Mouse (Mus musculus): ENCODE data around the gene Tmem86b. TPM values are rescaled to one million over a fixed set of nuclear protein-coding genes. Genes with fewer than 3 reads are reported as not detected.
"Not testable (repeated sequence)": the region's sequence is repeated elsewhere in the genome, so short reads cannot be mapped to it uniquely, and the experiment has no call there.

The Tmem86b gene
- polyA plus RNA-seq, 1 experiment: 46.0 TPM

- Histone ChIP-seq H3K4me3 (ENCODE audit: control insufficient read depth, low read depth, low read length) (no peak overlapping the region), H3K27me3 (ENCODE audit: control insufficient read depth, insufficient read depth, low read length) (no peaks in the 10 kb centered on the region)
- no peak for TF ChIP-seq POLR2A (IDR thresholded peaks at IDR 0.05; ENCODE audit: control insufficient read depth, low read depth, low read length)
Observed at GRCm38 (mm10) chr7:4602969-4603368, 28.3 kb downstream of the Tmem86b start.

DNA sequence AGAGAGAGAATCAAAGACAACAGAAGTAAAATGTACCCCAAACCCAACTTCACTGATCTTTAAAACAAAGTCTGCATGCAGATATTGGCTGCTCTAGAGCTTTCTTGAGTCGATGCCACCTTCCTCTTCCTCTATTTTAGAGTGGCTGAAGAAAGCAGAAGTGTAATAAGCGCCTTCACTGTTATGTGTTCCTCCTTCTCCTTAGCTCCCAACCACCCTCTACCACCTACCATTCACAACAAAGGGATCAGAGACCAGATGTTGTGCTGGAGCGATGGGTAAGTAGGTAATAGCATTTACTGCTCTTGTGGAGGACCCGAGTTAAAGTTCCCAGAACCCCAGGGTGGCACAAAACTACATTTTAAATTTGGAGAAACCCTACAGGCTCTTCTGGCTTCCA is 34.2 kb downstream of the Tmem86b start:
- H3K4me1 ChIP-seq (ENCODE audit: control insufficient read depth, insufficient read depth, low read length); H3K27me3 ChIP-seq (ENCODE audit: control insufficient read depth, insufficient read depth, low read length); H3K27ac ChIP-seq (ENCODE audit: control insufficient read depth, insufficient read depth, low read depth, low read length); H3K4me3 ChIP-seq (ENCODE audit: control insufficient read depth, low read depth, low read length); H3K36me3 ChIP-seq (ENCODE audit: control insufficient read depth, insufficient read depth, low read length): not testable (repeated sequence)

More at GRCm38 (mm10) chr7:4602969-4603368, 28.3 kb downstream of the Tmem86b start:
- Histone ChIP-seq H3K36me3 (ENCODE audit: control insufficient read depth, insufficient read depth, low read length) (no peaks in the 10 kb centered on the region), H3K27ac (ENCODE audit: control insufficient read depth, insufficient read depth, low read depth, low read length) (no peak overlapping the region), H3K4me1 (ENCODE audit: control insufficient read depth, insufficient read depth, low read length) (no peaks in the 10 kb centered on the region)

DNA sequence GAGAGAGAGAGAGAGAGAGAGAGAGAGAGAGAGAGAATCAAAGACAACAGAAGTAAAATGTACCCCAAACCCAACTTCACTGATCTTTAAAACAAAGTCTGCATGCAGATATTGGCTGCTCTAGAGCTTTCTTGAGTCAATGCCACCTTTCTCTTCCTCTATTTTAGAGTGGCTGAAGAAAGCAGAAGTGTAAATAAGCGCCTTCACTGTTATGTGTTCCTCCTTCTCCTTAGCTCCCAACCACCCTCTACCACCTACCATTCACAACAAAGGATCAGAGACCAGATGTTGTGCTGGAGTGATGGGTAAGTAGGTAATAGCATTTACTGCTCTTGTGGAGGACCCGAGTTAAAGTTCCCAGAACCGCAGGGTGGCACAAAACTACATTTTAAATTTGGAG is 49.7 kb downstream of the Tmem86b start:
- not testable (repeated sequence) for H3K4me3 ChIP-seq (ENCODE audit: control insufficient read depth, low read depth, low read length); H3K27me3 ChIP-seq (ENCODE audit: control insufficient read depth, insufficient read depth, low read length); H3K27ac ChIP-seq (ENCODE audit: control insufficient read depth, insufficient read depth, low read depth, low read length); H3K4me1 ChIP-seq (ENCODE audit: control insufficient read depth, insufficient read depth, low read length); H3K36me3 ChIP-seq (ENCODE audit: control insufficient read depth, insufficient read depth, low read length)

Other genes starting within 250 kb of the Tmem86b start
- gene Gp6, start 233.7 kb downstream of the Tmem86b start, polyA plus RNA-seq (2012; rRNA removed): 0.13 and 0.17 TPM in 2 replicates
- gene Rdh13, start 185.8 kb downstream of the Tmem86b start, polyA plus RNA-seq (2012; rRNA removed): 2.5 and 4.0 TPM in 2 replicates
- 0.10 and 1.3 TPM in 2 replicates for gene Eps8l1, start 170.7 kb downstream of the Tmem86b start, polyA plus RNA-seq (2012; rRNA removed)
- 48.5 and 51.6 TPM in 2 replicates for gene Ppp1r12c, start 129.7 kb downstream of the Tmem86b start, polyA plus RNA-seq (2012; rRNA removed)
- gene Tnnt1, start 115.0 kb downstream of the Tmem86b start, polyA plus RNA-seq (2012; rRNA removed): 0.62 and 0.77 TPM in 2 replicates
- gene Tnni3, start 107.2 kb downstream of the Tmem86b start, polyA plus RNA-seq (2012; rRNA removed): 59.3 TPM in 2 replicates
- gene Dnaaf3, start 99.0 kb downstream of the Tmem86b start, polyA plus RNA-seq (2012; rRNA removed): 132 and 148 TPM in 2 replicates
- gene Syt5, start 83.9 kb downstream of the Tmem86b start, polyA plus RNA-seq (2012; rRNA removed): 4.5 TPM in 2 replicates
- 1.8 and 2.9 TPM in 2 replicates for gene Ptprh, start 27.4 kb downstream of the Tmem86b start, polyA plus RNA-seq (2012; rRNA removed)
- 137 and 154 TPM in 2 replicates for gene Ppp6r1, start 27.6 kb upstream of the Tmem86b start, polyA plus RNA-seq (2012; rRNA removed)
- 64.3 and 65.6 TPM in 2 replicates for gene Hspbp1, start 53.6 kb upstream of the Tmem86b start, polyA plus RNA-seq (2012; rRNA removed)
- gene Brsk1, start 59.2 kb upstream of the Tmem86b start, polyA plus RNA-seq (2012; rRNA removed): 53.3 and 60.3 TPM in 2 replicates
- 0.12 and 0.14 TPM in 2 replicates for gene Tmem150b, start 93.8 kb upstream of the Tmem86b start, polyA plus RNA-seq (2012; rRNA removed)
- 35.7 and 37.0 TPM in 2 replicates for gene Kmt5c, start 108.7 kb upstream of the Tmem86b start, polyA plus RNA-seq (2012; rRNA removed)
- gene Cox6b2, start 121.7 kb upstream of the Tmem86b start, polyA plus RNA-seq (2012; rRNA removed): 1,707 and 1,788 TPM in 2 replicates
- 319 and 358 TPM in 2 replicates for gene Fam71e2, start 139.9 kb upstream of the Tmem86b start, polyA plus RNA-seq (2012; rRNA removed)
- 15.5 and 17.3 TPM in 2 replicates for gene Il11, start 151.4 kb upstream of the Tmem86b start, polyA plus RNA-seq (2012; rRNA removed)
- gene Tmem190, start 151.5 kb upstream of the Tmem86b start, polyA plus RNA-seq (2012; rRNA removed): 387 and 534 TPM in 2 replicates
- 1.1 and 1.6 TPM in 2 replicates for gene Tmem238, start 158.2 kb upstream of the Tmem86b start, polyA plus RNA-seq (2012; rRNA removed)
- gene Rpl28, start 161.5 kb upstream of the Tmem86b start, polyA plus RNA-seq (2012; rRNA removed): 176 and 240 TPM in 2 replicates
- gene Ube2s, start 181.2 kb upstream of the Tmem86b start, polyA plus RNA-seq (2012; rRNA removed): 1,069 and 1,189 TPM in 2 replicates
- 21.8 and 24.8 TPM in 2 replicates for gene Shisa7, start 213.3 kb upstream of the Tmem86b start, polyA plus RNA-seq (2012; rRNA removed)
- 4.9 and 6.5 TPM in 2 replicates for gene Isoc2b, start 238.8 kb upstream of the Tmem86b start, polyA plus RNA-seq (2012; rRNA removed)
- gene Isoc2a, start 245.7 kb upstream of the Tmem86b start, polyA plus RNA-seq (2012; rRNA removed): 20.2 and 20.9 TPM in 2 replicates